Mouse (Mus musculus): ENCODE measurements at regions not wholly inside any gene's neighbourhood (a gene's known extent, or its start where the extent isn't known, plus 50 kb on each side); places are given as distances from the start of the nearest gene placed in this dataset.
A peak's percentile ranks its signal among the peaks of the same experiment; 100 is the strongest.

DNA sequence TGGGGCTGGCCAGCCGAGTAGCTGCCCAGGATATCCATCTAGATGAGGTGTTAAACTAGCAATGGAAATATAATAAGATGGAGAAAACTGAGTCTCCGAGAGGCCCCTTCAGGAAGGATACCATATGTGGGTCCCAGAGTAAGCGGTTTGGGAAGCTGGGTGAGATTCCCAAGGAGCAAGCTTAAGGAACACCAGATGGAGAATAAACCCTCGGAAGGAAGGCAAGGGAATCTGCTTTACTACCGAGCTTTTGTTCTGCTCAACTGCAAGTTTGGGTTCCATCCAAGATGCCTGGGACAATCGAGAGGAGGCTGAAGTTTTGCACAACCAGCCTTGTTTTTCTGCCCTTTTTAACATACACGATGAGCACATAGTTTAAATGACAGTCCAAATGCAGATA is 164.9 kb upstream of the Osr1 start:
- no peak for DNase-seq (ENCODE audit: low read depth, low spot score)

GRCm38 (mm10) chr12:9419311-9419710 is 150.6 kb upstream of the Osr1 start:
- DNase-seq (ENCODE audit: low read depth, low spot score): peak; percentile 48

DNA sequence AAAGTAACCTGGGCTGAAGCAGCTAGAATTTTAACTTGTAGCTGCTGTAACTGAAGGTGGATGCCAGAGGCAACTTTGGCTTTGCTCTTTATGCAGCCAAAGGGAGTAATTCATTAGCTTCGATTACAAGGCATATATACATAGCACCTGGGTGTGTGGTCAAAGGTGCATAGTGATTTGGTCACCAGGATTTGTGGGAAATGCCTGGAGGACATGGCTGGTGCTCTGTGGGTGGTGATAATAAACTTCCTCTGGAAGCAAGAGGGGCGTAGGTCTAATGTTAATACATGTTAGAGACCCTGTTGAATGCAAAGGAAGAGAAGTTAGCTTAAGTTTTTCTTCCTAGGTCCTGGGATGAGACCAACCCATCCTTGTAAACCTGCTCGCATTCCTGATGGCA is 139.3 kb upstream of the Osr1 start:
- DNase-seq (ENCODE audit: low read depth, low spot score): no peak

GRCm38 (mm10) chr12:9438575-9439161 is 131.2 kb upstream of the Osr1 start:
- DNase-seq (ENCODE audit: low read depth, low spot score): peak; percentile 14

GRCm38 (mm10) chr12:9450620-9451019 is 119.3 kb upstream of the Osr1 start:
- DNase-seq (ENCODE audit: low read depth, low spot score): no peak

GRCm38 (mm10) chr12:9460193-9460592 is 109.7 kb upstream of the Osr1 start:
- peak; percentile 81 for DNase-seq (ENCODE audit: low read depth, low spot score)

DNA sequence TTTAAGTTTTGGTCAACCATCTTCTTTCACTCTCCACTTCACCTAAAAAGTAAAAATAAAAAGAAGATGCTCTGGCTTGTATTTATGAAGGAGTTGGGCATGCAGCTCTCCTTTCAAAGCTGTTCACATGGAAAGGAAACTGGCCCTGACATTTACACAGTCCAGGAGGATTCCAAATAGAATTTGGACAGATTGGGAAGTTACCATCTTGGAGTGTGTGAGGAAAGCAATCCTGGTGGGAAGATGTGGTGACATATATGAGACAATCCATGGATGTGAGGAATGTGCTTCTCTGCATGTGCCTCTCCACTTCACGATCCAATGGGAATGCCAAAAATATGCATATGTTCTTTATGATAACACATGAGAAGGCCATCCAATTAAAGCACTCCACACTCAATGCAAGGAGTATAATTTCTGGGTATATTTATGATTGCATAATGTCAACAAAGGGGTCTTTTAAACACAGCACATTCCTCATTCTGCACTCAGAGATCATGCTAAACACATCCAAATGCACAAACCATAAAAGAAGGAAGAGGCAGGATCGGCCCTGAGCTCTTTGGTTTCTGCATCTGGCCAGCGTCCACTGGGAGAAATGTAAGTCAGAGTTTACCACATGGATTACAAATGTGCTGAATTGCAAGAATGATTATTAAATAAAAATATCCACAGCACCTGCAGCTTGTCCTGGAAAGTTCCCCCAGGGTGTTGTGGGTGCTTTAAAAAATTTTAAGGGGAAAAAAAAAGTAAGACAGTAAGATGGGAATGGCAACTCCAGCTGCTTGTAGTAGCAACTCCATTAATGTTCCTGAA is 100.1 kb upstream of the Osr1 start:
- DNase-seq (ENCODE audit: low read depth, low spot score): no peak

- peak; percentile 52 for DNase-seq (ENCODE audit: low read depth, low spot score)
These were observed 94.1 kb upstream of the Osr1 start for GRCm38 (mm10) chr12:9475836-9476235.

GRCm38 (mm10) chr12:9478201-9478600 is 91.7 kb upstream of the Osr1 start:
- DNase-seq (ENCODE audit: low read depth, low spot score): no peak

DNA sequence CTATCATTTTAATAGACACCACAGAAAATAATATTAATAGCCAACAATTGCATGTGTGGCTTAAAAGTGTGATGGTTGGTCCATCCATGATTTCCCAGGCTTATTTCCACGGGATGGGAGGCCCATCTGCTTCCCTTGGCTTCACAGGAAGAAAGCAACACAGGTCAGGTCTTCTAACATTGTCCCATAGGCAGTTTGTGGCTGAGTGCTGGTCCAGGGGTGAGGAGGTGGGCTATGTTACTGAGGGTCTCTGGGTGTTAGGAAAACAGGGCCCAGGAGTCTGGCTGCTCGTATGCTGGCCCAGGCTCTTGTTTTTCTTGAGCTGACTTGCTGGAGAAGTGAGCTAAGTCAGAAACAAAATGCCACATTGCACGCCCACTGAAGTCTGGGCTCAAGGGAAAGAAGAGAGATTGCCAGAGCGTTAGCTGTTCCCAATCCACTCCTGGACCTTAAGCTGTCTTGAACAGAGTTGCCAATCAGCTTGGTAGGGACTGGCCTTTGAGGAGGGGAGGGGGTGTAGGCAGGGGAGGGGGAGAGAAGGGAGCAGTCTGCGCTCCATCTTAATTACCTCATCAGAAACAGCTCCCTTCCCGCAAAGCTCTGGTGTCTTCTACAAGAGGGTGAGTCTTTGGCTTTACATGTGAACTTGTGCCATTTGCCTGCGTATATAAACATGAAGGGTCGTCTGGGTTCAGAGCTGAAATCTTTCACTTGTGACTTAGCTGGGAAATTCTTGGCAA is 82.1 kb upstream of the Osr1 start:
- no peak for DNase-seq (ENCODE audit: low read depth, low spot score)

GRCm38 (mm10) chr12:9513926-9514325 is 56.0 kb upstream of the Osr1 start:
- DNase-seq (ENCODE audit: low read depth, low spot score): no peak

DNA sequence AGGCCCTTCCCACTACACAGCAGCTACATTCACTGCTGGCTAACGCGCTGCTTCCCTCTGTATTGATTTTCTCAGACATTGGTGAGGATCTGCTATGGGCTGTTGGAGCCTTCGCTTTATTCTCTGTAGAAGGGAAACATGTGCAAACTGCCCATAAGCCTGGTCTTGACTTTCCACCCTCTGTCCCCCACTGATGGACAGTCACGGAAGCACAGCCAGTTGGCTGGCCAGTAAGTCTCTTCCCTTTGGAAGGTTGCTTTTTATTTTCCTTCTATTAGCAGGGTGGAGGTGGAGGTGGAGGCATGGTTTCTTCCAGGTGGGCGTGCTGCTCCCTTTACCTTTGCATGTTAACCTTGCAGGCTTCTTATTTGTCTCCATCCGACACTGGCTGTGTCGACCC is 51.1 kb upstream of the Osr1 start:
- DNase-seq (ENCODE audit: low read depth, low spot score): peak; percentile 50

GRCm38 (mm10) chr12:9519346-9519745 is 50.6 kb upstream of the Osr1 start:
- peak; percentile 30 for DNase-seq (ENCODE audit: low read depth, low spot score)
